Mouse (Mus musculus): ENCODE data around the gene Gm37419. TPM values are rescaled to one million over a fixed set of nuclear protein-coding genes. Genes with fewer than 3 reads are reported as not detected.

Gene Gm37419
- polyA plus RNA-seq, 2 experiments: not detected

- DNase-seq (ENCODE audit: low read depth in 3 of 3, low spot score in 3 of 3) (no peak), ATAC-seq (ENCODE audit: insufficient read depth) (no peak)
- no peaks in the 10 kb centered on the region for H3K9me3 ChIP-seq (ENCODE audit: control insufficient read depth, low read length)
- H3K36me3 ChIP-seq (replicated peaks; ENCODE audit: control insufficient read depth, insufficient read depth, low read depth): no peaks in the 10 kb centered on the region
- 64% methylated on average over 2 of the region's 2 CpGs for WGBS (ENCODE audit: insufficient replicate concordance)
- H3K9ac ChIP-seq (replicated peaks): no peak overlapping the region
- no peak overlapping the region for H3K4me2 ChIP-seq (ENCODE audit: low read depth)
- TF ChIP-seq EP300 (IDR thresholded peaks at IDR 0.05; ENCODE audit: low read depth): no peak
- no peak for TF ChIP-seq CTCF (IDR thresholded peaks at IDR 0.05; ENCODE audit: low read depth)
- no peaks in the 10 kb centered on the region; a peak in 1 of 4 replicates for H3K4me1 ChIP-seq (replicated peaks; ENCODE audit: control insufficient read depth in 2 of 2, insufficient read depth in 2 of 2, low read length in 1 of 2)
- no peak overlapping the region for H3K27ac ChIP-seq
- no peak overlapping the region for H3K4me3 ChIP-seq (ENCODE audit: insufficient read depth in 1 of 2, low read depth in 2 of 2, low read length in 2 of 2)
- no peaks in the 10 kb centered on the region for H3K27me3 ChIP-seq (ENCODE audit: control insufficient read depth, insufficient read depth, low read length)
Observed at GRCm38 (mm10) chr16:24009891-24010290, 21.6 kb downstream of the Gm37419 start.

GRCm38 (mm10) chr16:24011306-24011705 lies 23.0 kb downstream of the Gm37419 start:
- Histone ChIP-seq H3K4me1 (replicated peaks; ENCODE audit: control insufficient read depth in 2 of 2, insufficient read depth in 2 of 2, low read length in 1 of 2) (no peaks in the 10 kb centered on the region; a peak in 1 of 4 replicates), H3K4me2 (ENCODE audit: low read depth) (no peak overlapping the region), H3K27ac (no peak overlapping the region), H3K9ac (replicated peaks) (no peak overlapping the region), H3K27me3 (ENCODE audit: control insufficient read depth, insufficient read depth, low read length) (no peaks in the 10 kb centered on the region), H3K9me3 (ENCODE audit: control insufficient read depth, low read length) (no peaks in the 10 kb centered on the region), H3K4me3 (ENCODE audit: insufficient read depth in 1 of 2, low read depth in 2 of 2, low read length in 2 of 2) (no peak overlapping the region), H3K36me3 (replicated peaks; ENCODE audit: control insufficient read depth, insufficient read depth, low read depth) (no peaks in the 10 kb centered on the region)
- TF ChIP-seq EP300 (IDR thresholded peaks at IDR 0.05; ENCODE audit: low read depth) (no peak), CTCF (IDR thresholded peaks at IDR 0.05; ENCODE audit: low read depth) (no peak)
- no peak for ATAC-seq (ENCODE audit: insufficient read depth)
- DNase-seq (ENCODE audit: low read depth in 3 of 3, low spot score in 3 of 3): no peak
- 62% methylated on average over 3 of the region's 3 CpGs for WGBS (ENCODE audit: insufficient replicate concordance)

- no peaks in the 10 kb centered on the region for H3K36me3 ChIP-seq (replicated peaks; ENCODE audit: control insufficient read depth, insufficient read depth, low read depth)
- H3K9ac ChIP-seq (replicated peaks): no peak overlapping the region
- H3K27me3 ChIP-seq (ENCODE audit: control insufficient read depth, insufficient read depth, low read length): no peaks in the 10 kb centered on the region
- TF ChIP-seq EP300 (IDR thresholded peaks at IDR 0.05; ENCODE audit: low read depth) (no peak), CTCF (IDR thresholded peaks at IDR 0.05; ENCODE audit: low read depth) (no peak)
- DNase-seq (ENCODE audit: low read depth in 3 of 3, low spot score in 3 of 3) (no peak), ATAC-seq (ENCODE audit: insufficient read depth) (no peak)
- no peaks in the 10 kb centered on the region for H3K9me3 ChIP-seq (ENCODE audit: control insufficient read depth, low read length)
- H3K4me3 ChIP-seq (ENCODE audit: insufficient read depth in 1 of 2, low read depth in 2 of 2, low read length in 2 of 2): no peak overlapping the region
- H3K27ac ChIP-seq: no peak overlapping the region
- no peaks in the 10 kb centered on the region; a peak in 1 of 4 replicates for H3K4me1 ChIP-seq (replicated peaks; ENCODE audit: control insufficient read depth in 2 of 2, insufficient read depth in 2 of 2, low read length in 1 of 2)
- no peak overlapping the region for H3K4me2 ChIP-seq (ENCODE audit: low read depth)
- WGBS (ENCODE audit: insufficient replicate concordance): 19% methylated on average over 3 of the region's 3 CpGs
Observed at GRCm38 (mm10) chr16:24012066-24012465, 23.8 kb downstream of the Gm37419 start.

- H3K36me3 ChIP-seq (replicated peaks; ENCODE audit: control insufficient read depth, insufficient read depth, low read depth): no peaks in the 10 kb centered on the region
Observed at GRCm38 (mm10) chr16:24014378-24014777, 26.1 kb downstream of the Gm37419 start.

GRCm38 (mm10) chr16:24016273-24016672 lies 28.0 kb downstream of the Gm37419 start:
- no peaks in the 10 kb centered on the region for H3K9me3 ChIP-seq (ENCODE audit: control insufficient read depth, low read length)

More at GRCm38 (mm10) chr16:24014378-24014777, 26.1 kb downstream of the Gm37419 start:
- DNase-seq (ENCODE audit: low read depth in 3 of 3, low spot score in 3 of 3): no peak
- H3K9ac ChIP-seq (replicated peaks): no peak overlapping the region
- no peak overlapping the region for H3K4me3 ChIP-seq (ENCODE audit: insufficient read depth in 1 of 2, low read depth in 2 of 2, low read length in 2 of 2)
- 42% methylated on average over 3 of the region's 3 CpGs for WGBS (ENCODE audit: insufficient replicate concordance)
- no peaks in the 10 kb centered on the region for H3K9me3 ChIP-seq (ENCODE audit: control insufficient read depth, low read length)
- H3K27ac ChIP-seq: no peak overlapping the region
- ATAC-seq (ENCODE audit: insufficient read depth): no peak
- H3K27me3 ChIP-seq (ENCODE audit: control insufficient read depth, insufficient read depth, low read length): no peaks in the 10 kb centered on the region
- no peak for TF ChIP-seq CTCF (IDR thresholded peaks at IDR 0.05; ENCODE audit: low read depth)
- TF ChIP-seq EP300 (IDR thresholded peaks at IDR 0.05; ENCODE audit: low read depth): no peak
- H3K4me2 ChIP-seq (ENCODE audit: low read depth): no peak overlapping the region
- H3K4me1 ChIP-seq (replicated peaks; ENCODE audit: control insufficient read depth in 2 of 2, insufficient read depth in 2 of 2, low read length in 1 of 2): no peaks in the 10 kb centered on the region; a peak in 1 of 4 replicates

More at GRCm38 (mm10) chr16:24016273-24016672, 28.0 kb downstream of the Gm37419 start:
- Histone ChIP-seq H3K4me1 (replicated peaks; ENCODE audit: control insufficient read depth in 2 of 2, insufficient read depth in 2 of 2, low read length in 1 of 2) (no peaks in the 10 kb centered on the region; a peak in 1 of 4 replicates), H3K4me2 (ENCODE audit: low read depth) (no peak overlapping the region), H3K4me3 (ENCODE audit: insufficient read depth in 1 of 2, low read depth in 2 of 2, low read length in 2 of 2) (no peak overlapping the region), H3K9ac (replicated peaks) (no peak overlapping the region), H3K27ac (no peak overlapping the region), H3K27me3 (ENCODE audit: control insufficient read depth, insufficient read depth, low read length) (no peaks in the 10 kb centered on the region), H3K36me3 (replicated peaks; ENCODE audit: control insufficient read depth, insufficient read depth, low read depth) (no peaks in the 10 kb centered on the region)
- no peak for ATAC-seq (ENCODE audit: insufficient read depth)
- no peak for DNase-seq (ENCODE audit: low read depth in 3 of 3, low spot score in 3 of 3)
- TF ChIP-seq CTCF (IDR thresholded peaks at IDR 0.05; ENCODE audit: low read depth) (no peak), EP300 (IDR thresholded peaks at IDR 0.05; ENCODE audit: low read depth) (no peak)
- 18% methylated on average over 6 of the region's 6 CpGs for WGBS (ENCODE audit: insufficient replicate concordance)

Data from liver, embryonic 14.5 days (tissue).